Mouse (Mus musculus) MEL (cell line): Measurements from ENCODE around the gene Gpha2.

Experiments used
- CTCF ChIP-seq, 3 experiments: IDR thresholded peaks in 2 of 3; conservative IDR thresholded peaks in 1 of 3; 2 replicates each; pipeline ENCODE4 v1.5.1; 2011 to 2012; ENCODE audit warnings: low read length in 3 of 3, low read depth in 2 of 3, mild to moderate bottlenecking in 2 of 3, improper control_type of control experiment in 1 of 3, inconsistent platforms in 1 of 3, mixed read lengths in 1 of 3, moderate library complexity in 1 of 3; ENCODE audit not compliant: control insufficient read depth in 1 of 3, insufficient read depth in 1 of 3, poor library complexity in 1 of 3, severe bottlenecking in 1 of 3
- EP300 ChIP-seq, 2 experiments: IDR thresholded peaks; 2 replicates each; pipeline ENCODE4 v1.6.1; 2011; ENCODE audit warnings: improper control_type of control experiment in 2 of 2, low read length in 2 of 2, low read depth in 1 of 2, mild to moderate bottlenecking in 1 of 2
- MAFK ChIP-seq: IDR thresholded peaks from 2 replicates; pipeline ENCODE4 v1.6.1; 2011; ENCODE audit warnings: low read depth, mild to moderate bottlenecking, low read length, improper control_type of control experiment, borderline replicate concordance
- MAX ChIP-seq: IDR thresholded peaks from 2 replicates; pipeline ENCODE4 v1.6.1; 2011; ENCODE audit warnings: low read length, improper control_type of control experiment
- POLR2A ChIP-seq, 2 experiments: IDR thresholded peaks; 2 replicates each; pipeline ENCODE4 v1.6.1; 2011 to 2012; ENCODE audit warnings: low read length in 2 of 2, mild to moderate bottlenecking in 2 of 2, control low read depth in 1 of 2, improper control_type of control experiment in 1 of 2, low read depth in 1 of 2, moderate library complexity in 1 of 2; ENCODE audit not compliant: control insufficient read depth in 1 of 2, insufficient read depth in 1 of 2, poor library complexity in 1 of 2
- RCOR1 ChIP-seq: IDR thresholded peaks from 2 replicates; pipeline ENCODE4 v1.6.1; 2012; ENCODE audit warnings: low read depth, mild to moderate bottlenecking, inconsistent platforms, low read length, improper control_type of control experiment
- TBP ChIP-seq: IDR thresholded peaks from 2 replicates; pipeline ENCODE4 v1.8.0; 2011; ENCODE audit warnings: low read depth, low read length, improper control_type of control experiment
- USF1 ChIP-seq: IDR thresholded peaks from 2 replicates; pipeline ENCODE4 v1.6.1; 2014; ENCODE audit warnings: low read depth, mild to moderate bottlenecking, inconsistent platforms, low read length, improper control_type of control experiment, moderate library complexity

GRCm38 (mm10) chr19:6216046-6216705 lies 10.0 kb upstream of the Gpha2 start:
- TF ChIP-seq TBP (no peak), EP300 (IDR thresholded peaks at IDR 0.05; ENCODE audit: low read depth in 1 of 2, low read length in 2 of 2) (no peak), MAFK (no peak), RCOR1 (no peak), CTCF (IDR thresholded peaks at IDR 0.05 in 2 of 3, conservative IDR thresholded peaks at IDR 0.05 in 1 of 3; ENCODE audit: control insufficient read depth in 1 of 3, insufficient read depth in 1 of 3, low read depth in 2 of 3, low read length in 3 of 3, poor library complexity in 1 of 3, severe bottlenecking in 1 of 3) (no peak), POLR2A (IDR thresholded peaks at IDR 0.05; ENCODE audit: control insufficient read depth in 1 of 2, insufficient read depth in 1 of 2, low read depth in 1 of 2, low read length in 2 of 2, poor library complexity in 1 of 2) (no peak), MAX (no peak), USF1 (no peak)
